Mouse (Mus musculus) adrenal gland, postnatal 36 days (tissue): ENCODE data around the gene Gnat3. TPM values are rescaled to one million over a fixed set of nuclear protein-coding genes. Genes with fewer than 3 reads are reported as not detected.
"Not testable (repeated sequence)": the region's sequence is repeated elsewhere in the genome, so short reads cannot be mapped to it uniquely, and the experiment has no call there.

Experiments used
- DNase-seq, 2 experiments: peaks; one replicate each; pipeline ENCODE4 v3.0.0; 2021; ENCODE audit warnings: mixed read lengths in 1 of 2
- long read RNA-seq, 2 experiments: library from polyadenylated mRNA; stranded (forward); transcript quantifications; one replicate each; pipeline ENCODE4 v2.0.0; 2021; ENCODE audit warnings: borderline sequencing depth in 2 of 2
- total RNA-seq, 2 experiments: library from RNA; stranded (reverse); gene quantifications; 2 replicates each; pipeline ENCODE4 v1.2.3; 2021

Gene Gnat3
- under 1 TPM in 1 of 2 experiments, not detected in 1; 0.36 TPM for total RNA-seq
- long read RNA-seq, experiment 1: 0 reads
- long read RNA-seq, experiment 2: 0 reads

GRCm38 (mm10) chr5:17962249-17962648 is at the start of gene Gnat3:
Gnat3 (plus strand) TSS chr5:17962549.
- no peak for DNase-seq

- DNase-seq: peak in 1 of 2 experiments; percentile 21
Observed at GRCm38 (mm10) chr5:17918966-17919365, 43.4 kb upstream of the Gnat3 start.

- no peak for DNase-seq
Observed at GRCm38 (mm10) chr5:17923648-17924047, 38.7 kb upstream of the Gnat3 start.

- DNase-seq: peak in 1 of 2 experiments; percentile 16
Observed at GRCm38 (mm10) chr5:17924085-17924518, 38.2 kb upstream of the Gnat3 start.

DNA sequence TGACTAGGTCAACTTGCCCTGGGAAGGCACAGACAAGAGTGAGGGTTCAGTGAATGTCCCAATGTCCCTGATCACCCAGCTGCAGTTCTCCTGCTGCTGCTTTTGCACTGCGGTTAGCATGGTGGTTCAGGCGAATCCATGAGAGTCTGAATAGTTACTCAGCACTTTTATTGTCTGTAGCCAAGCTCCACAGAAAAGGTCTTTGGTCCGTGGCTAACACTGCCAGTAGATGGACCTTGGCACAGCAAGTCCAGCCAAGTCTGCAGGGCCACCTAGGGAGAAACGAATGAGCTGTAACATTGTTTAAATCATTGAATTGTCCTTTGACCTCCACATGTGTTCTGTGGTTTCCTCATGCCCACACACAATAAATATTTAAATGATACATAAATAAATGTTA is 33.9 kb upstream of the Gnat3 start:
- peak; percentile 17 to 39 for DNase-seq

DNA sequence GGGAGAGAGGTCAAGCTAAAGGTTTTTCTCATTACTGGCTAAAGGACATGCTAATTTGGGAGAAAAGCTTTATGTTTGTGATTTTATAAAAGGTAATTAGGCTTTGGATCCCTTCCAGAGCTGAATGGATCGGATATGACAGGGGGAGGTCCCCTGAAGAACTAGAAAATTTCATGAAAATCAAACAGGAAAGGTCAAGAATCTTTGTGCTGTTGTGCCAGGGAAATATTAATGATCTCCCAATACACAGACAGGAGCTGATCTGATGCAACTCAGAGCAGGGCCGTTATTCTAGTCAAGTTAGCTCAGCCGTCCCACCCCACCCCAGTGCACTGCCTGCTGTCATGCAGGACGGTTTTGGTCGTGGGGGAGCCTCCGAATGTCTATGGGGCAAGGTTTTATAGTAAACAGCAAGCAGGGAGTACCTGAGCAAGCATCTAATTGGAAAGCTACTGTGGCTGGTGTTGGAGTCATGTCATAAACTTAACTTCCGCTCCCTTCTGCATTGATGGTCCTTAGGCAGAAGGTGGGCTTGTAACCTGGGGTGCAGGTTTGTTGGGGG is 33.3 kb upstream of the Gnat3 start:
- DNase-seq: no peak

GRCm38 (mm10) chr5:17931588-17931987 is 30.8 kb upstream of the Gnat3 start:
- DNase-seq: not testable (repeated sequence)

GRCm38 (mm10) chr5:17934501-17934900 is 27.8 kb upstream of the Gnat3 start:
- no peak for DNase-seq

- no peak for DNase-seq
Observed at GRCm38 (mm10) chr5:17938170-17938939, 24.0 kb upstream of the Gnat3 start.

DNA sequence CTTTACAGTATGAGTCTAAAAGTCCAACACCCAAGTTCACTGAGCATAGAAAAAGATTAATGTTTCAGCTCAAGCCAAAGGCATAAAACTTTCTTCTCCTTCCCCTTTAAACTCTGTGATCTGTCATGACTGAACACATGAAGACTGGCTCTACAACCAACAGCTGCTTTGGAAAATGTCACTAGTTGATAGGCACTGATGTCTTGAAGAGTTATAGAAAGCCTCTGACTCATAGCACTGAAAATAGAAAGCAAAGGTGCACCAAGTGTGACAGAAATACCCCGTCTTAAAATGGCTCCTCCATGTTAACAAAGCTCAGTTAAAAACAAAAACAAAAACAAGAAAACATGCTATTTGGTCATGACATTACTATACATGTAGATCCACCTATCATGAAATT is 5.9 kb upstream of the Gnat3 start:
- DNase-seq: no peak

GRCm38 (mm10) chr5:17969704-17970390 is 7.5 kb downstream of the Gnat3 start:
- no peak for DNase-seq

GRCm38 (mm10) chr5:17970391-17970730 is 8.0 kb downstream of the Gnat3 start:
- DNase-seq: no peak

DNA sequence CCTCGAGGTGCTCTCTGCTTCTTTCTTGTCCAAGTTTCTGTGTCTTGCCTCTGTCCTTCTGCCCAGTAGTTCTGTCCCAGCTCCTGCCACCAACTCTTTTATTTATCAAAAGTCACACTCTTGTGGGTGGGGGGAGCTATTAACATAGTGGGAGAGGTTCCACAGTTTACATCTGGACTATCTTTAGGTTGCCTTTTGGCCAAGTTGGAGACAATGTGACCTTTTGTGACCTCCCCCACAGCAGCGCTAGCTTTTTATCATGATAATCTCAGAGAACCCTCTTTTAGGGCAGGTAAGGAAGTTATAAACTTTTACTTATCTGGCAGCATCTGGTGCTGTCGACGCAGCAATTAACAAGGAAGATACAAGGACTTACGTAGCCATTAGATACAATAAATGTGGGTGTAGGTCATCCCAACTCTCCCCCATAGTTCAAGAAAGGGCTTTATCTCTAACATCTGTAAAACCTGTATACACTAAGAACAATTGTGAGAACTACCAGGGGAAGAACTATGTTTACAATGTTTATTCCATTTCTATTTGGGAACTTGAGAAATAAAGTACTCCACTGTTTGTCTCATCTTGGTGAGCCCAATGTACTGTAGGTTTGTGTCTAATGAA is 18.3 kb downstream of the Gnat3 start:
- no peak for DNase-seq

DNA sequence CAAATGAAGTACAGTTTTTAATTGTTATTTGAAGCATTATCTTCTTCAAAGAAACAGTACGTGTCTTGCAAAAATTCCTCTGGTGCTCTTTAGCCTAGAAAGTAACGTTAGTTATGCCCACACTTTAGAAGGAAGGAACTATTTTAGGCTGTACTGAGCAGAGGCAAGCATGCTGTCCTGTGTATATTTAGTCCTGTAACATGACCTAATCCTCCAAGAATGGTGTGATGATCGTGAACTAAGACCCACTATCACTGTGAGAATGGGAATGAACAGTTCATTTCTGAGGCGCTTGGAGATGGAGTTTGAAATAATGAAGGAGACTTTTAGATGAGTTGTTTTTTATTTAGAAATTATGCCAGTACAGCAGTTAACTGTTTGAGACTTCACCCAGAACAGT is 20.4 kb downstream of the Gnat3 start:
- DNase-seq: no peak

DNA sequence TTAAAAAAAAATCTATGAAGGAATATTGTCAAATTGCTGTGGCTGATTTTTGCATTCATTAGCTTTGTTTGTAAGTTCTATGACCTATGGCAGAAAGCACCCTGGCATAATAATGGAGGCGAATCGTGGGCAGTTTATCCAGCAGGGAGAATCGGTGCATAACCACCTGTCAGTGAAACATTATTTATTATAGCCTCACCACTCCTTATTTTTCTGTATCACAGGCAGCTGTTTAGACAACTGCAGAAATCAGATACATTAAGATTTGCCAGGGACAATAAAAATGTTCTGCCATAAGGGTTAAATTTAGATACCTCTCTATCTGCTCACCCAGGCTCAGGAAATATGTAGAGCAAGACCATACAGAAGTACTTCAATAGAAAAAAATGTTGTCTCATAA is 22.2 kb downstream of the Gnat3 start:
- DNase-seq: no peak

GRCm38 (mm10) chr5:17986611-17987010 is 24.3 kb downstream of the Gnat3 start:
- DNase-seq: no peak

DNA sequence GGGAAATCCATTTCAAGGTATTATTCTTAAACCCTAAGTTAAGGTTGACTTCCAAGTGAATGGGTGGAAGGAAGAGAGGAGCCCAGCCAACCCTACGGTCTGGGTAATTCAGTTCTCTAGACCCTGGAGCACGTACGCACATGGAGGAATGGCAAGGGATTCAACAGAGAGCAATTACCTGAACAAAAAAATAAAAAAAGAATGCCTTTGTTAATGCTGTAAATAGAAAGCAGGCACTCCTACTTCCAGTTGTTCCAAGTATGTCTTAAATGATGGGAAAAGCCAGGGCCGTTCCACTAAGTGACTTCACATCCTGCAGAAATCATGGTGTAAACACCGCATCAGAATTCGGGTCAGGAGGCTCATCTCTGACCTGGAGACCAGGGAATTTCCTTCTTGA is 28.3 kb downstream of the Gnat3 start:
- DNase-seq: no peak

DNA sequence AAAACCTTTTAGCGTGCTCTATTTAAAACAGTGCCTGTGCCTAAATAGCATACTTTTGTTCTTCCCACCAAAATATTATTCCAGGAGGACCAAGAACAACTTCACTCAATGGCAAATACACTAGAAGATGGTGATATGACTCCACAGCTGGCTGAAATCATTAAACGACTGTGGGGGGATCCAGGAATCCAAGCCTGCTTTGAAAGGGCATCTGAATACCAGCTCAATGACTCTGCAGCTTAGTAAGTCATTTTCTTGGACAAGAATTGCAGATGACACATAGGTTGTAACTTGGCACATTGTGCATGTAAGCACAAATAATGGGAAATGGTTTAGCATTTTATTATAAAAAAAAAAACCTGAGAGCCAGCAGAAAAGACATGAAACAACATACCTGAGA is 37.2 kb downstream of the Gnat3 start:
- DNase-seq: peak in 1 of 2 experiments; percentile 25

DNA sequence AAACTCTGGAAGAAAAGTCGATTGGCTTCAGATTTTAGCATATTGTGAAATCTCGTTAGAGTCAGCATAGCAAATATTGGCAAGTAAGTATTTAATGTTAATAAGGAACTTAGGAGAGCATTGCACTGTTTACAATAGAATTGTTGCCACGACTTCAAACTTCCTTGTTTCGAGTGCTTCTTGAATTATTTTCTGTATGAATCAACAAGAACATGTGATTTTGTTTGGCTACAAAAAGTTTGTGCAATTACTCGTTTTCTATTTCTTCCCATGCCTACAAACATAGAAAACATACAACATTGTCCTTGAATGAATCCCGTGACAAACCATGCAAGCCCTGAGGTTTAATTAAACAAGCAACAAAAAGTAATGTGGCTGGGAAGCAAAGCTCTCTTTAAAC is 37.8 kb downstream of the Gnat3 start:
- DNase-seq: no peak

GRCm38 (mm10) chr5:18001646-18002045 is 39.3 kb downstream of the Gnat3 start:
- DNase-seq: no peak

DNA sequence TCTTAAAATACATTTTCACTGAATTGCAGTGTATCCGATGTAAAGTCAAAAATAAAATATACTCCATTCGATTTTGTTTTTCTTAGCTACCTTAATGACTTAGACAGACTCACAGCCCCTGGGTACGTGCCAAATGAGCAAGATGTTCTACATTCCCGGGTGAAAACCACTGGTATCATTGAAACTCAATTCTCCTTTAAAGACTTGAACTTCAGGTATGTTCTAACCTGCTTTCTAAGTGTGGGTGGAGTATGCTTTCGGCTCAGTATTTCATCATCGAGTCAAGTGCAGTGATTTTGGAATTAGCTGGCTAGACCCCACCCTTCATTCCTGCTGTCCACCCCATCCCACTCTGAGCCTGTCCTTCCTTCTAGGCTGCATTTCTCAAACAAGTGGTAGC is 41.3 kb downstream of the Gnat3 start:
- peak in 1 of 2 experiments; percentile 32 for DNase-seq

DNA sequence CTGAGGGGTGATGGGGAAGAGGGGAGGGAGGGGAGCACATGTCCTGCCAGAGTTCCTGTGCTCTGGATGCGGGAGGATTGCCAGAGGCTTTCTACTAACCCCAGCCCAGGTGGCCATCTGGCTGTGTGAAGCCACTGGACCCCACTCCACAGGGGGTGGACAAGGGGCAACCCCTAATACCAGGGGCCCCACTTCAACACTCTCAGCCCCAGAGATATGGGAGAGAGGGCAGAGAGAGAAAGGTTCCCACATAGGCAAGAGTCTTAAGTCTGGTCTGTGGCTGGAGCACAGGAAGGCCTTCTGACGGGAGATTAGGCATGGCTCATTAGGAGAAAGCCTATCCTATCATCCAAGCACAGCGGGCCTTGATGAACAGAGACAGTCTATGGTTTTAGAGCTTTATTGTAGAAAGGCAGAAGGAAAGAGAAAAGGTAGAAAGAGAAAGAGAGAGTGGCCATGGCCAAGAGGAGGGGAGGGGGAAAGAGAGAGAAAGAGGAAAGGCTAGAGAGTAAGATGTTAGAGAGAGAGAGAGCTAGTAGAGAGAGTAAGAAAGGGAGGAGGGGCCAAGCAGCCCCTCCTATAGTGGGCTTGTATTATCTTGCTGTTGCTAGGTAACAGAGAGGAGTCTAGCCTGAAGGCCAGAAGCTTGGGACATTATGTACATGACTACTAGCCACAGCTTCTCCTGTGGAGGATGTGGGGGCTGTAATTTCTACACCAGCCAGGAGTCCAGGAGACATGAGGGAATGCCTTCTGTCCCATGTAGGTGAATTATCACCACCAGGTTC is 42.7 kb downstream of the Gnat3 start:
- DNase-seq: no peak
